Mouse (Mus musculus): ENCODE data around the gene Sobp. TPM values are rescaled to one million over a fixed set of nuclear protein-coding genes. Genes with fewer than 3 reads are reported as not detected.

Sobp gene
- total RNA-seq, 1 experiment from 2014 or later = 6.2 TPM

GRCm38 (mm10) chr10:43158917-43159316 lies 15.4 kb downstream of the Sobp start:
- DNase-seq = no peak

- DNase-seq = peak; percentile 55
These were observed 19.2 kb downstream of the Sobp start for GRCm38 (mm10) chr10:43155046-43155560.

- no peak for DNase-seq
These were observed 21.7 kb downstream of the Sobp start for GRCm38 (mm10) chr10:43152643-43153042.

- no peak for DNase-seq
These were observed 25.9 kb downstream of the Sobp start for GRCm38 (mm10) chr10:43148456-43148855.

GRCm38 (mm10) chr10:43143173-43143572 lies 31.2 kb downstream of the Sobp start:
- DNase-seq = no peak

GRCm38 (mm10) chr10:43134027-43134426 lies 40.3 kb downstream of the Sobp start:
- no peak for DNase-seq

- DNase-seq = no peak
These were observed 45.6 kb downstream of the Sobp start for GRCm38 (mm10) chr10:43128750-43129149.

GRCm38 (mm10) chr10:43124561-43124960 lies 49.8 kb downstream of the Sobp start:
- no peak for DNase-seq

GRCm38 (mm10) chr10:43124156-43124555 lies 50.2 kb downstream of the Sobp start:
- no peak for DNase-seq

GRCm38 (mm10) chr10:43123422-43123821 lies 50.9 kb downstream of the Sobp start:
- no peak for DNase-seq

- no peak for DNase-seq
These were observed 53.5 kb downstream of the Sobp start for GRCm38 (mm10) chr10:43120688-43121450.

GRCm38 (mm10) chr10:43116083-43116927 lies 58.0 kb downstream of the Sobp start:
- DNase-seq = no peak

GRCm38 (mm10) chr10:43112296-43112695 lies 62.0 kb downstream of the Sobp start:
- DNase-seq = no peak

- no peak for DNase-seq
These were observed 67.7 kb downstream of the Sobp start for GRCm38 (mm10) chr10:43106616-43107015.

GRCm38 (mm10) chr10:43106196-43106595 lies 68.1 kb downstream of the Sobp start:
- DNase-seq = no peak

GRCm38 (mm10) chr10:43100513-43100912 lies 73.8 kb downstream of the Sobp start:
- DNase-seq = no peak

- DNase-seq = no peak
These were observed 75.1 kb downstream of the Sobp start for GRCm38 (mm10) chr10:43099229-43099628.

GRCm38 (mm10) chr10:43097755-43098154 lies 76.6 kb downstream of the Sobp start:
- no peak for DNase-seq

- DNase-seq = no peak
These were observed 77.7 kb downstream of the Sobp start for GRCm38 (mm10) chr10:43096614-43097013.

- DNase-seq = no peak
These were observed 79.8 kb downstream of the Sobp start for GRCm38 (mm10) chr10:43094537-43094936.

GRCm38 (mm10) chr10:43093440-43093839 lies 80.9 kb downstream of the Sobp start:
- no peak for DNase-seq

GRCm38 (mm10) chr10:43090040-43090439 lies 84.3 kb downstream of the Sobp start:
- no peak for DNase-seq

- DNase-seq = no peak
These were observed 86.9 kb downstream of the Sobp start for GRCm38 (mm10) chr10:43087421-43087820.

Measured in adrenal gland, postnatal 25 days (tissue).